Mouse (Mus musculus): Measurements from ENCODE around the gene Vezt. TPM values are rescaled to one million over a fixed set of nuclear protein-coding genes. Genes with fewer than 3 reads are reported as not detected.

Vezt gene
- polyA plus RNA-seq, 1 experiment from 2014 or later, result 28.6 TPM

GRCm38 (mm10) chr10:94008356-94008755, 27.3 kb downstream of the Vezt start:
- Histone ChIP-seq H3K4me1 (no peaks in the 10 kb centered on the region), H3K9me3 (no peaks in the 10 kb centered on the region), H3K4me2 (no peak overlapping the region), H3K9ac (no peak overlapping the region), H3K27me3 (no peaks in the 10 kb centered on the region), H3K4me3 (no peak overlapping the region), H3K36me3 (peaks cover 34% of the 10 kb centered on the region), H3K27ac (no peak overlapping the region)
- ATAC-seq (ENCODE audit: insufficient number of reproducible peaks, insufficient read depth, low FRiP score, low TSS enrichment, low read depth), result no peak
- WGBS, result 85% methylated on average over 2 of the region's 2 CpGs

- no peaks in the 10 kb centered on the region for H3K4me1 ChIP-seq
- no peak for ATAC-seq (ENCODE audit: insufficient number of reproducible peaks, insufficient read depth, low FRiP score, low TSS enrichment, low read depth)
- H3K27ac ChIP-seq, result no peak overlapping the region
- no peak overlapping the region for H3K4me2 ChIP-seq
- H3K9me3 ChIP-seq, result peaks cover 4% of the 10 kb centered on the region; the same call in 1 of the 2 replicates
- peaks cover 83% of the 10 kb centered on the region for H3K36me3 ChIP-seq
- no peak overlapping the region for H3K9ac ChIP-seq
- no peak overlapping the region for H3K4me3 ChIP-seq
- 87% methylated on average over 10 of the region's 10 CpGs for WGBS
- no peaks in the 10 kb centered on the region for H3K27me3 ChIP-seq
Observed at GRCm38 (mm10) chr10:94000223-94000622, 35.4 kb downstream of the Vezt start.

DNA sequence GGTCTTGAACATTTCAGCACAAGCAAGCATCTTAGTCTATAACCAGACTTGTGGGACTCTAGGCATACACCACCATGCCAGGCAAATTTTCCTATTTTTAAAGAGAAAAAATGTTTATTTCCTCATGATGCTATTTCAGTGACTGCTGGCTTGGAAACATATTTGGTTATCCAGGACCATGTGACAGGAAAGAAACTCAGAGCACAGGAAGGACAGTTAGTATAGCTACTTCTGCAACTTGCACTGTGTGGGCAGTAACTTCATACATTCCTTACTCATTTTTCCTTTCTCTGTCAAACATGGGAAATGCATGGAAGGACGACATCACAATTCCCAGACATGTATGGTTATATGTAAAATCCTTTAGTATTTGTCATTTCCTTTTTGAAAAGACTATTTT, 36.3 kb downstream of the Vezt start:
- Histone ChIP-seq H3K36me3 (peaks cover 87% of the 10 kb centered on the region), H3K27ac (no peak overlapping the region)
- WGBS, result 91% methylated on average over 1 of the region's 1 CpGs

GRCm38 (mm10) chr10:93995100-93995499, 40.5 kb downstream of the Vezt start:
- Histone ChIP-seq H3K9ac (no peak overlapping the region), H3K4me2 (no peak overlapping the region), H3K4me3 (no peak overlapping the region), H3K36me3 (peaks cover 86% of the 10 kb centered on the region), H3K9me3 (no peaks in the 10 kb centered on the region), H3K27me3 (no peaks in the 10 kb centered on the region), H3K4me1 (no peaks in the 10 kb centered on the region), H3K27ac (no peak overlapping the region)
- no peak for ATAC-seq (ENCODE audit: insufficient number of reproducible peaks, insufficient read depth, low FRiP score, low TSS enrichment, low read depth)
- 97% methylated on average over 1 of the region's 1 CpGs for WGBS

More for the DNA sequence above, 36.3 kb downstream of the Vezt start:
- ATAC-seq (ENCODE audit: insufficient number of reproducible peaks, insufficient read depth, low FRiP score, low TSS enrichment, low read depth), result no peak
- Histone ChIP-seq H3K4me2 (no peak overlapping the region), H3K9ac (no peak overlapping the region), H3K9me3 (peaks cover 4% of the 10 kb centered on the region; the same call in 1 of the 2 replicates), H3K4me3 (no peak overlapping the region), H3K4me1 (no peaks in the 10 kb centered on the region), H3K27me3 (no peaks in the 10 kb centered on the region)

- Histone ChIP-seq H3K36me3 (peaks cover 85% of the 10 kb centered on the region), H3K4me2 (no peak overlapping the region), H3K4me3 (no peak overlapping the region), H3K27me3 (no peaks in the 10 kb centered on the region), H3K4me1 (no peaks in the 10 kb centered on the region), H3K27ac (no peak overlapping the region), H3K9me3 (no peaks in the 10 kb centered on the region), H3K9ac (no peak overlapping the region)
- 93% methylated on average over 10 of the region's 10 CpGs for WGBS
- no peak for ATAC-seq (ENCODE audit: insufficient number of reproducible peaks, insufficient read depth, low FRiP score, low TSS enrichment, low read depth)
Observed at GRCm38 (mm10) chr10:93994136-93994535, 41.5 kb downstream of the Vezt start.

- Histone ChIP-seq H3K9ac (no peak overlapping the region), H3K4me1 (no peaks in the 10 kb centered on the region), H3K36me3 (peaks cover 59% of the 10 kb centered on the region), H3K4me2 (no peak overlapping the region), H3K9me3 (no peaks in the 10 kb centered on the region), H3K27me3 (no peaks in the 10 kb centered on the region), H3K4me3 (no peak overlapping the region), H3K27ac (no peak overlapping the region)
- ATAC-seq (ENCODE audit: insufficient number of reproducible peaks, insufficient read depth, low FRiP score, low TSS enrichment, low read depth), result no peak
Observed at GRCm38 (mm10) chr10:93985357-93985756, 50.3 kb downstream of the Vezt start.

- H3K4me2 ChIP-seq, result no peak overlapping the region
- no peak overlapping the region for H3K4me3 ChIP-seq
- H3K27ac ChIP-seq, result no peak overlapping the region
- no peak for ATAC-seq (ENCODE audit: insufficient number of reproducible peaks, insufficient read depth, low FRiP score, low TSS enrichment, low read depth)
- H3K4me1 ChIP-seq, result no peaks in the 10 kb centered on the region
- no peak overlapping the region for H3K9ac ChIP-seq
- WGBS, result 62% methylated on average over 10 of the region's 10 CpGs
- no peaks in the 10 kb centered on the region for H3K9me3 ChIP-seq
- no peaks in the 10 kb centered on the region for H3K27me3 ChIP-seq
- peaks cover 61% of the 10 kb centered on the region for H3K36me3 ChIP-seq
Observed at GRCm38 (mm10) chr10:93969306-93969705, 66.3 kb downstream of the Vezt start.

DNA sequence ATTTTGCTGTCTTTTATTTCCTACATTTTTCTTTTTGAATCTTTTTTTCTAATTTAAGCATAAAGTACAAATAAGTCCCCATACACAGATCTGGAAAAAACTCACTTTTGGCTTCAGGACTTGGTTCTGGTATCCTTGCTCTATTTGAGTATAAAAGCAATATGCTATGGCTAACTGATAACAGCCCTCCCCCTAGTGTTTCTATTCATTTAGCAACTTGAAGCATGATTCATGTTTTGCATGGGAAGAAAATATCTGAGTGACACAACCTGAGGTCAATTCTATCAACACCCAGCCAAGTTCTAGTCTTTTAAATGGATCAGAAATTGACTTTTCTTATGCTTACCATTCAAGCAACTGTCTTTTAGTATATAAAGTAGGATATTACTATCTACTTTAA, 68.1 kb downstream of the Vezt start:
- no peak for ATAC-seq (ENCODE audit: insufficient number of reproducible peaks, insufficient read depth, low FRiP score, low TSS enrichment, low read depth)
- Histone ChIP-seq H3K4me2 (no peak overlapping the region), H3K4me1 (no peaks in the 10 kb centered on the region), H3K9ac (no peak overlapping the region), H3K27me3 (no peaks in the 10 kb centered on the region), H3K4me3 (no peak overlapping the region), H3K9me3 (no peaks in the 10 kb centered on the region), H3K36me3 (peaks cover 52% of the 10 kb centered on the region), H3K27ac (no peak overlapping the region)

DNA sequence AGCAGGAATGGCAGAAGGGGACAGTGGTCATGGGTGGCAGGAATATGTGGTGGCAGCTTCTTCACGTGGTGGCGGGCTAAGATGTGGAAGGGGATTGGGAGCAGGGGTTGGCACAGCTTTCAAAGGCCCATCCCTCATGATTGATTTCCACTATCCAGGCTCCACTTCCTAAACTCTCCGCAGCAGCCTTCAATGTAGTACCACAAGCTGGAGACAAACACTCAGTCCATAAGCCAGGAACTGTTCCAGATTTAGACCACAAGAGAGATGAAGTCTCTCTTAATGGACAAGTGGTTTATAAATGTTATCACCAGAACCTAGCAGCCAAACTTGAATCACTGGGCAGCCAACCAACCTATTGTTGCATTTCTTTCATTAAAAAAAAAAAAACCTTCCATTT, 81.6 kb downstream of the Vezt start:
- no peaks in the 10 kb centered on the region for H3K4me1 ChIP-seq
- WGBS, result 86% methylated on average over 3 of the region's 3 CpGs
- no peak overlapping the region for H3K27ac ChIP-seq
- H3K9ac ChIP-seq, result no peak overlapping the region
- no peak overlapping the region for H3K4me3 ChIP-seq
- H3K4me2 ChIP-seq, result no peak overlapping the region
- no peaks in the 10 kb centered on the region for H3K27me3 ChIP-seq
- no peaks in the 10 kb centered on the region for H3K9me3 ChIP-seq
- no peaks in the 10 kb centered on the region for H3K36me3 ChIP-seq
- no peak for ATAC-seq (ENCODE audit: insufficient number of reproducible peaks, insufficient read depth, low FRiP score, low TSS enrichment, low read depth)

- no peaks in the 10 kb centered on the region for H3K27me3 ChIP-seq
- ATAC-seq (ENCODE audit: insufficient number of reproducible peaks, insufficient read depth, low FRiP score, low TSS enrichment, low read depth), result no peak
- H3K4me2 ChIP-seq, result no peak overlapping the region
- H3K9me3 ChIP-seq, result no peaks in the 10 kb centered on the region
- no peak overlapping the region for H3K9ac ChIP-seq
- no peaks in the 10 kb centered on the region for H3K4me1 ChIP-seq
- H3K4me3 ChIP-seq, result no peak overlapping the region
- 89% methylated on average over 7 of the region's 7 CpGs for WGBS
- H3K36me3 ChIP-seq, result no peaks in the 10 kb centered on the region
- no peak overlapping the region for H3K27ac ChIP-seq
Observed at GRCm38 (mm10) chr10:93953504-93953903, 82.1 kb downstream of the Vezt start.

- Histone ChIP-seq H3K4me2 (no peak overlapping the region), H3K4me1 (no peaks in the 10 kb centered on the region), H3K27ac (no peak overlapping the region), H3K9me3 (no peaks in the 10 kb centered on the region), H3K4me3 (no peak overlapping the region), H3K36me3 (no peaks in the 10 kb centered on the region), H3K27me3 (no peaks in the 10 kb centered on the region), H3K9ac (no peak overlapping the region)
- WGBS, result 93% methylated on average over 3 of the region's 3 CpGs
- ATAC-seq (ENCODE audit: insufficient number of reproducible peaks, insufficient read depth, low FRiP score, low TSS enrichment, low read depth), result no peak
Observed at GRCm38 (mm10) chr10:93950991-93951390, 84.6 kb downstream of the Vezt start.

DNA sequence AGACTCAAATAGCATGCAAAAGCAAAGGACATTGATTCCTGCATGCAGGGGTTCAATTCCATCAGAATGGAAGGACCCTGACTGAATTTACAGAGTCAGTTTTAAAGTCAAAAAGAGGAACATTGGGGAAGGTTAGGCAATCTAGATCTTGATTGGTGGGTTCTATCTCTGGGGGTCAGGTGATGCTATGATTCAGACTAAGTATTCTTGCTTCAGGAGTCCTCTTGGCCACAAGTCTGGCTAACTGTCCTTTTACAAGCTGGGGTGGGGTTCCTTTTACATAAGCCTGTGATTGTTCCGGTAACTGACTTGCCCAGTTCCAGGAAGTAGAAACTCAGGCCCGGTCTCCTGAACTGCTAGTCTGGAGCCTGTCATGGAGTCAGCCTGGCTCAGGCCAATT, 85.7 kb downstream of the Vezt start:
- no peak overlapping the region for H3K27ac ChIP-seq
- no peaks in the 10 kb centered on the region for H3K4me1 ChIP-seq
- H3K27me3 ChIP-seq, result no peaks in the 10 kb centered on the region
- H3K36me3 ChIP-seq, result no peaks in the 10 kb centered on the region
- no peak overlapping the region for H3K9ac ChIP-seq
- H3K4me2 ChIP-seq, result no peak overlapping the region
- no peak for ATAC-seq (ENCODE audit: insufficient number of reproducible peaks, insufficient read depth, low FRiP score, low TSS enrichment, low read depth)
- 86% methylated on average over 2 of the region's 2 CpGs for WGBS
- H3K4me3 ChIP-seq, result no peak overlapping the region
- H3K9me3 ChIP-seq, result no peaks in the 10 kb centered on the region

All from embryonic facial prominence, embryonic 13.5 days (tissue).